Mouse (Mus musculus) kidney, postnatal 0 days (tissue): ENCODE results near the gene Nelfcd. TPM values are rescaled to one million over a fixed set of nuclear protein-coding genes. Genes with fewer than 3 reads are reported as not detected.

Experiments
- ATAC-seq: fragments of 200-750 bp; cut with Nextera tagmentation; replicated peaks from 2 replicates; pipeline ENCODE4 v1.8.0; 2017; ENCODE audit warnings: low read depth, moderate number of reproducible peaks, moderate TSS enrichment, moderate library complexity; ENCODE audit not compliant: low FRiP score
- DNase-seq: peaks from one replicate; pipeline ENCODE4 v3.0.0-alpha.2; 2016; ENCODE audit warnings: low spot score
- H3K27ac ChIP-seq: fragments of 300-500 bp; sonication (generic); 2 replicates; pipeline ENCODE4 v1.5.1; 2014; ENCODE audit warnings: mild to moderate bottlenecking
- H3K27me3 ChIP-seq: fragments of 300-500 bp; sonication (generic); 2 replicates; pipeline ENCODE4 v1.6.1; 2014; ENCODE audit warnings: low read length, mixed read lengths; ENCODE audit not compliant: insufficient read depth
- H3K36me3 ChIP-seq: fragments of 300-500 bp; sonication (generic); 2 replicates; pipeline ENCODE4 v1.6.1; 2014; ENCODE audit warnings: low read length, mixed read lengths; ENCODE audit not compliant: insufficient read depth
- H3K4me1 ChIP-seq: fragments of 300-500 bp; sonication (generic); replicated peaks from 2 replicates; pipeline ENCODE4 v1.6.1; 2014; ENCODE audit warnings: antibody characterized with exemption, low read length, mixed read lengths; ENCODE audit not compliant: insufficient read depth
- H3K4me2 ChIP-seq: fragments of 300-500 bp; sonication (generic); 2 replicates; pipeline ENCODE4 v1.6.1; 2014; ENCODE audit warnings: mild to moderate bottlenecking, low read length, moderate library complexity, mixed read lengths
- H3K4me3 ChIP-seq: fragments of 300-500 bp; sonication (generic); replicated peaks from 2 replicates; pipeline ENCODE4 v1.5.1; 2014; ENCODE audit warnings: low read depth, low read length
- H3K9ac ChIP-seq: fragments of 300-500 bp; sonication (generic); 2 replicates; pipeline ENCODE4 v1.6.1; 2014; ENCODE audit warnings: low read depth, low read length
- H3K9me3 ChIP-seq: fragments of 300-500 bp; sonication (generic); replicated peaks from 2 replicates; pipeline ENCODE4 v1.6.1; 2016; ENCODE audit warnings: low read length, inconsistent platforms, mixed read lengths
- CTCF ChIP-seq: IDR thresholded peaks from 2 replicates; pipeline ENCODE4 v1.5.1; 2016; ENCODE audit warnings: antibody characterized with exemption, low read depth, mild to moderate bottlenecking, moderate library complexity
- WGBS: fragments of 180-500 bp; shearing (Covaris S2); extraction: QIAGEN DNeasy Blood & Tissue Kit; methylation state at CpG from one replicate; pipeline ENCODE4 v1.1.7; 2014; 5-methylcytosine and 5-hydroxymethylcytosine counted together
- polyA plus RNA-seq: library from polyadenylated mRNA; unstranded; fragments of >200 nt; fragmentation: Nextera tagmentation; extraction: Ambion mirVana; gene quantifications from 2 replicates; pipeline ENCODE4 v1.2.1, GENCODE M21; 2015

The Nelfcd gene
- polyA plus RNA-seq, 1 experiment from 2014 or later = 69.6 TPM

GRCm38 (mm10) chr2:174463789-174464523, 48.4 kb downstream of the Nelfcd start, which contains the start of gene Atp5e:
Gene Atp5e, minus strand, starts transcription at chr2:174464105.
- ATAC-seq (peak; percentile 100), DNase-seq (peak; percentile 98)
- no peaks in the 10 kb centered on the region for H3K27me3 ChIP-seq
- H3K27ac ChIP-seq = peak within 1 kb of the TSS; percentile 83
- TF ChIP-seq CTCF = no peak; the same call in 1 of the 2 replicates
- H3K4me2 ChIP-seq = peak within 1 kb of the TSS; percentile 98
- H3K9me3 ChIP-seq = no peaks in the 10 kb centered on the region
- peak within 1 kb of the TSS; percentile 74 for H3K9ac ChIP-seq
- peaks cover 26% of the 10 kb centered on the region for H3K36me3 ChIP-seq
- H3K4me3 ChIP-seq = peak within 1 kb of the TSS; percentile 66
- WGBS = 2% methylated on average over 48 of the region's 48 CpGs
- no peaks in the 10 kb centered on the region for H3K4me1 ChIP-seq

- H3K4me1 ChIP-seq = peaks cover 4% of the 10 kb centered on the region; the same call in 1 of the 2 replicates
- ATAC-seq (no peak), DNase-seq (no peak)
- H3K9ac ChIP-seq = no peak overlapping the region
- peaks cover 15% of the 10 kb centered on the region for H3K36me3 ChIP-seq
- WGBS = 79% methylated on average over 4 of the region's 4 CpGs
- H3K4me3 ChIP-seq = no peak overlapping the region
- H3K27me3 ChIP-seq = no peaks in the 10 kb centered on the region
- no peak overlapping the region for H3K27ac ChIP-seq
- H3K9me3 ChIP-seq = no peaks in the 10 kb centered on the region
- TF ChIP-seq CTCF = no peak
- no peak overlapping the region for H3K4me2 ChIP-seq
Measured at GRCm38 (mm10) chr2:174470333-174470732, 54.7 kb downstream of the Nelfcd start.

GRCm38 (mm10) chr2:174470786-174471405, 55.3 kb downstream of the Nelfcd start:
- no peak for TF ChIP-seq CTCF
- Histone ChIP-seq H3K36me3 (peaks cover 13% of the 10 kb centered on the region), H3K4me3 (no peak overlapping the region), H3K4me1 (peaks cover 4% of the 10 kb centered on the region; the same call in 1 of the 2 replicates), H3K9ac (no peak overlapping the region), H3K4me2 (no peak overlapping the region), H3K27ac (no peak overlapping the region), H3K27me3 (no peaks in the 10 kb centered on the region), H3K9me3 (no peaks in the 10 kb centered on the region)
- WGBS = 95% methylated on average over 7 of the region's 7 CpGs
- DNase-seq (no peak), ATAC-seq (no peak)

- Histone ChIP-seq H3K27me3 (no peaks in the 10 kb centered on the region), H3K27ac (peak overlapping the region; percentile 86), H3K4me3 (peak overlapping the region; percentile 65), H3K36me3 (peaks cover 4% of the 10 kb centered on the region; the same call in 1 of the 2 replicates), H3K4me1 (peaks cover 4% of the 10 kb centered on the region; the same call in 1 of the 2 replicates), H3K9ac (peak overlapping the region; percentile 83), H3K4me2 (peak overlapping the region; percentile 76), H3K9me3 (no peaks in the 10 kb centered on the region)
- WGBS = 6% methylated on average over 30 of the region's 30 CpGs
- DNase-seq = no peak
- peak; percentile 43 for ATAC-seq
- TF ChIP-seq CTCF = no peak
Measured at GRCm38 (mm10) chr2:174472407-174472806, 56.8 kb downstream of the Nelfcd start.

GRCm38 (mm10) chr2:174472818-174473549, 57.4 kb downstream of the Nelfcd start, which contains the start of gene Prelid3b:
Gene Prelid3b, minus strand, starts transcription at chr2:174473081.
- peak; percentile 24; the same call in 1 of the 2 replicates for TF ChIP-seq CTCF
- Histone ChIP-seq H3K27me3 (no peaks in the 10 kb centered on the region), H3K4me2 (peak within 1 kb of the TSS; percentile 76), H3K4me1 (peaks cover 4% of the 10 kb centered on the region; the same call in 1 of the 2 replicates), H3K4me3 (peak within 1 kb of the TSS; percentile 65), H3K9me3 (no peaks in the 10 kb centered on the region), H3K36me3 (peaks cover 3% of the 10 kb centered on the region; the same call in 1 of the 2 replicates), H3K9ac (peak within 1 kb of the TSS; percentile 83), H3K27ac (peak within 1 kb of the TSS; percentile 86)
- ATAC-seq (peak; percentile 98), DNase-seq (peak; percentile 99)
- under 1% methylated on average over 53 of the region's 53 CpGs for WGBS

GRCm38 (mm10) chr2:174473550-174473927, 57.9 kb downstream of the Nelfcd start:
- H3K9ac ChIP-seq = 0 out of 2 replicates have a peak overlapping the region, but pooled peaks have one; percentile 43
- H3K9me3 ChIP-seq = no peaks in the 10 kb centered on the region
- peaks cover 4% of the 10 kb centered on the region; the same call in 1 of the 2 replicates for H3K4me1 ChIP-seq
- H3K36me3 ChIP-seq = peaks cover 3% of the 10 kb centered on the region; the same call in 1 of the 2 replicates
- H3K4me2 ChIP-seq = peak overlapping the region; percentile 64
- ATAC-seq (no peak), DNase-seq (no peak)
- H3K27me3 ChIP-seq = no peaks in the 10 kb centered on the region
- WGBS = 77% methylated on average over 5 of the region's 5 CpGs
- peak overlapping the region; percentile 36; the same call in 1 of the 2 replicates for H3K27ac ChIP-seq
- no peak for TF ChIP-seq CTCF
- peak overlapping the region; percentile 31 for H3K4me3 ChIP-seq

Other genes starting within 250 kb of the Nelfcd start
- gene Gnas, start 131.5 kb upstream of the Nelfcd start, polyA plus RNA-seq = 1,338 and 1,363 TPM in 2 replicates
- gene Gm20721, start 69.1 kb upstream of the Nelfcd start, polyA plus RNA-seq = 8.6 and 11.1 TPM in 2 replicates
- 131 and 132 TPM in 2 replicates for gene Ctsz, start 23.2 kb downstream of the Nelfcd start, polyA plus RNA-seq
- gene Tubb1, start 34.9 kb downstream of the Nelfcd start, polyA plus RNA-seq = 0.32 and 0.41 TPM in 2 replicates
- 1,098 and 1,156 TPM in 2 replicates for gene Atp5e, start 48.3 kb downstream of the Nelfcd start, polyA plus RNA-seq
- 98.9 and 105 TPM in 2 replicates for gene Prelid3b, start 57.3 kb downstream of the Nelfcd start, polyA plus RNA-seq
- not detected in 2 replicates for gene Zfp831, start 227.7 kb downstream of the Nelfcd start, polyA plus RNA-seq